Mouse (Mus musculus): ENCODE measurements around the gene Aff4. TPM values are rescaled to one million over a fixed set of nuclear protein-coding genes. Genes with fewer than 3 reads are reported as not detected.
"Not testable (repeated sequence)": the region's sequence is repeated elsewhere in the genome, so short reads cannot be mapped to it uniquely, and the experiment has no call there.

The Aff4 gene
- total RNA-seq, 2 experiments from 2014 or later, result 141 to 157 TPM

GRCm38 (mm10) chr11:53337684-53338083 lies 12.9 kb upstream of the Aff4 start:
- no peak for DNase-seq

- not testable (repeated sequence) for DNase-seq
These were observed 9.6 kb upstream of the Aff4 start for GRCm38 (mm10) chr11:53341019-53341418.

DNA sequence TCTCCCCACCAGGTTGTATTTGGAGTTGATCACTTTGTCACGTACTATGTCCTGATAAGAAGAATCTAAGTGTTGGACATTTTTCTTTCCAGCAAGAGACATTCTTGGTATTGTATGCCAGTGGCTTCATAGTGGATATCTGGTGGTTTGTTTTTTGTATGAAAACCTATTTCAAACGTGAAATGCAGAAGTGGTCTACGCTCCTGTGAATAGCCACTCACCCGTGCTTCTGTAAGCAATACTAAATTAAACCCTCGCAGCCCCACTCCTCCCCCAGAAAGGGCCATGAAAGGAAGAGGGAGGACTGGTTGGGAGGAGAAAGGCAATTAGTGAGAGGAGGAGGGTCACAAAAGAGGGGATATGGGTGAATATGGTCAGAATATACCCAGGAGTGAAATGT lies 7.9 kb upstream of the Aff4 start:
- DNase-seq, result no peak

- DNase-seq, result no peak
These were observed 5.3 kb upstream of the Aff4 start for GRCm38 (mm10) chr11:53345328-53345727.

GRCm38 (mm10) chr11:53345738-53346137 lies 4.9 kb upstream of the Aff4 start:
- no peak for DNase-seq

- DNase-seq, result peak; percentile 66
These were observed 750 bp downstream of the Aff4 start for GRCm38 (mm10) chr11:53351224-53351942.

- DNase-seq, result peak; percentile 15
These were observed 1.4 kb downstream of the Aff4 start for GRCm38 (mm10) chr11:53351943-53352590.

- DNase-seq, result no peak
These were observed 8.0 kb downstream of the Aff4 start for GRCm38 (mm10) chr11:53358504-53359155.

DNA sequence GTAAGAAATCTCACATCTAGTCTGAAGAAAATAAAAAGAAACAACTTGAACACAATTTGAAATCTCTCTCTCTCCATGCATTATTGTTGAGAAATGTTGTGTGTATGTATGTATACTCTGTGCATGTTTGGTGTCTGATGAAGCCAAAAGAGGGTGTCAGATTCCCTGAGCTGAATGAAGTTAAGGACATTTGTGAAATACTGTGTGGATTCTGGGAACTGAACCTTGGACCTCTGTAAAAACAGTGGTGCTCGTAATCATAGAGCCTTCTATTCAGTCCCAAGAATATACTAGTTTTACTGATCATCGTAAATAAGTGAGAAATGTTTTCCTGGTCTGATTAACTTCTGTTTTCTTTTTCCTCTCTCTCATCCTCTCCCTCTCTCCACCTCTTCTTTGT lies 16.4 kb downstream of the Aff4 start:
- DNase-seq, result no peak

DNA sequence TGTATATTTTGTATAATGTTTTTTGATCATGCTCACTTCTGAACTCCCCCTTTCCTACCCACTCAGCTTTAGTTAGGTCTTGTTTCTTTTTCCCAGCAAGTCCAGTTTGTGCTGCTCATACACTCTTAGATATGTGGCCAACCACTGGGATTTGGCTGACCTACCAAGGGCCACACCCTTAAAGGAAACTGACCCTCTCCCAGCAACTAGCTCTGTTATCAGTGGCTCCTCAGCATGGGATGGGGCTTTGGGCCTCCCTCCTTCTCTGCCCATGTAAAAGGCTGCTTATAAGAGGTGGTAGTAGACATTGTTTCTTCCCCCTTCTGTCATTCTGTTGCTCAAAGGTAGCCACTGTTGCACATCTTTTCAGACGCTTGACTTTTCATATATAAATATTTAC lies 28.3 kb downstream of the Aff4 start:
- no peak for DNase-seq

- DNase-seq, result no peak
These were observed 33.3 kb downstream of the Aff4 start for GRCm38 (mm10) chr11:53383758-53384428.

DNA sequence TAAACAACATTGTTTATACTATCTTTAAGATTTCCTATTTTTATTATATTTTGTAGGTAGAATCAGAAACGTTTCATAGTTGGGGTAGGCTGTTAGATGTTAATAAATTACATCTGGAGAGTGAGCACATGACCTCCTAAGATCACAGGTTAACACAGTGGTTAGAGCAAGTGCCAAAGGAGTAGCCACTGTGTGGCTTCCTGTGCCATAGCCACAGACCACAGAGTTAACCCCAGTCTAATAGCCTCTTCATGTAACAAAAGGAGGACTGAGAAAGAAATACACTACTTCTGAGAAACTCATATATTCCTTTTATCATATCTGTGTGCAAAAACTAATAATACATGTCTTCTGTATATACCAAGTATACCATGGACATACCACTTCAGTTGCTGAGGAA lies 43.2 kb downstream of the Aff4 start:
- DNase-seq, result no peak

GRCm38 (mm10) chr11:53403638-53404037 lies 53.0 kb downstream of the Aff4 start:
- DNase-seq, result no peak

DNA sequence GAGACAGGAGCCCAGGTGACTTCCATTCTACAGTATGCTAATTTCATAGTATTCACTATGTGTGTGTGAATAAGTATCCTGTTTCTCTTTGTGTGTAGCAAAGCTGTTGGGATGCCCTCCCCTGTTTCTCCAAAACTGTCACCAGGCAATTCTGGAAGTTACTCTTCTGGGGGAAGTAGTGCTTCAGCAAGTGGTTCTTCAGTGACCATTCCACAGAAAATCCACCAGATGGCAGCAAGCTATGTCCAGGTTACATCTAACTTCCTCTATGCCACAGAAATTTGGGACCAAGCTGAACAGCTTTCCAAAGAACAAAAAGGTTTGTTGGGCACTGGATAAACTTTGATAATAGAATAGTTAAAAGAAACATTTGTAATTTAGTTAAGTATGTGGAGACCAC lies 61.1 kb downstream of the Aff4 start:
- DNase-seq, result no peak

GRCm38 (mm10) chr11:53413871-53414270 lies 63.2 kb downstream of the Aff4 start:
- no peak for DNase-seq

- no peak for DNase-seq
These were observed 67.4 kb downstream of the Aff4 start for GRCm38 (mm10) chr11:53418048-53418447.

- no peak for DNase-seq
These were observed 72.4 kb downstream of the Aff4 start, which contains the start of gene Leap2 for GRCm38 (mm10) chr11:53423036-53423435. Leap2 (minus strand) TSS chr11:53423170.

- no peak for DNase-seq
These were observed 74.2 kb downstream of the Aff4 start for GRCm38 (mm10) chr11:53424826-53425225.

- no peak for DNase-seq
These were observed 74.6 kb downstream of the Aff4 start for GRCm38 (mm10) chr11:53425251-53425650.

DNA sequence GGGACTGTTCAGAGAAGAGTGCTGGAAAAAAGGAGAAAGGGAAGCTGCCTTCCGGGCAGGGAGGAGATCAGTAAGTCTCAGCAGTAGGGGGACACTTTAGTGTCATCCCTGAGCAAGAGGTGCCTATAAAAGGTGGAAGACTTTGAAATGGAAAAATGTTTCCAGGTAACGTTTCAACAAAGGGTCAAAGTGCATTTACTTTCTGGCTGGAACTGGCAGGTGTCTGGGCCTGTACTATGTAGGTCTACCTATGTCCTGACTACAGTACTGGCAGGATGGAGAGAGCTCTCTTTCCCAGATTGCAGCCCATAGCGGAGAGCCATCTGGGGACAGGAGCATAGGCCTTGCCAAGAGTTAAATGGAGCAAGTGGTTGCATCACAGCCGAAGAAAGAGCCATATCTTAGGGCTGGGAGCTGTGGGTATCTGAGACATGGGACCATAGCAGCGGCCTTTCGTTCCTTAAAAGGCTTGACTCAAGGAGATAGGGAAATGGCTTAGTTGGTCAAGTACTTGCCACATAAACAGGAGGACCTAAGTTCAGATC lies 75.2 kb downstream of the Aff4 start:
- no peak for DNase-seq

- DNase-seq, result not testable (repeated sequence)
These were observed 76.3 kb downstream of the Aff4 start for GRCm38 (mm10) chr11:53426914-53427313.

DNA sequence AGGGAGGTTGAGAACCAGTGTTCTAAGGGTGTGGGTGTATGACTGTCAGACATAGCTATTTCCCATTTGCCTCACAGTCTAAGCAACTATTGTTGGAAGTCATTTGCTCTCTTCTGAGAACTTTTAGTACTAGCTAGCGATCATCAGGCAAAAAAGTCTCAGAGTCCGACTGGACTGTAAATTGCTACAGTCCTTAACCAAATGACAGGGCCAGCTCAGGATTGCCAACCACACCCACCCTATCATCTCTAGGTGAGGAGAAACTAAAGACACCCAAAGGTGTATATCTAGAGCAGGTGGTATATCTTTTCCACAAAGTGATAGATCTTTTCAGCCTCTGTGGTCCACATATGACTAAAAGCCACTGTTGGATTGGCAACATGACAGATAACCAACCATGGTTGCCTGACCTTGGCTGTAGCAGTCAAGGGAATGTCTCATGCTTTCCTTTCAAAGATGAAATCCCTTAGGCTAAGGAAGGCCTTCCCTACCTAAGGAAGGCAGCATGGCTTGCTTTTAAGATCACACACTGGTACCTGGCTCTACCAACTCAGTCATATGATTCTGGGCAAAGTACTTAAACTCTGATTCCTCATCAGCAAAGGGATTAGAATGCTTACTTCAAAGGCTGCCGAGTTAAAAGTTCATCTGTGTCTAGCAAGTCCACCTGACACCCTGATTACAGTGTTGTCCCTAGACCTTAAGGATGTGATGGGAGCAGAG lies 77.5 kb downstream of the Aff4 start:
- DNase-seq, result no peak

All from heart, postnatal 4 days (tissue).